ENCODE assay signal across 8 mouse cellular contexts in genomic region chr10:75859107-75859746, GRCm38 (mm10). TPM values are rescaled to one million over a fixed set of nuclear protein-coding genes. Genes with fewer than 3 reads are reported as not detected.
DNase-seq lines count a peak whose midpoint lies in the region; TF ChIP-seq lines count a peak whose summit lies in the region.

No protein-coding gene starts in this region.

- H3K9me3 ChIP-seq in E14TG2a.4 (ENCODE audit: low read length): peaks cover 28% of the 10 kb centered on the region
- no peaks in the 10 kb centered on the region for H3K9me3 ChIP-seq in hindbrain, embryonic 10.5 days

- H3K36me3 ChIP-seq in E14TG2a.4 (ENCODE audit: insufficient read depth, low read length): peaks cover 35% of the 10 kb centered on the region
- H3K36me3 ChIP-seq in hindbrain, embryonic 10.5 days: peaks cover 34% of the 10 kb centered on the region

- peak; percentile 37 to 52 for DNase-seq in frontal cortex, postnatal 10 days (ENCODE audit: low spot score in 2 of 2)
- no peak for DNase-seq in frontal cortex, postnatal 25 days (ENCODE audit: low spot score in 2 of 2)
- DNase-seq in embryo, embryonic 10 days (ENCODE audit: low spot score): peak; percentile 83
- DNase-seq in hindbrain, embryonic 10.5 days (ENCODE audit: low spot score): peak; percentile 78
- peak; percentile 51 for DNase-seq in liver
- DNase-seq in naive thymus-derived CD4-positive, alpha-beta T cell, adult 2 months (ENCODE audit: low read depth): peak; percentile 55
- no peak for DNase-seq in urinary bladder, postnatal 14 days (ENCODE audit: low spot score)

- H3K27ac ChIP-seq in hindbrain, embryonic 10.5 days: peak overlapping the region; percentile 99

- no peaks in the 10 kb centered on the region for H3K27me3 ChIP-seq in E14TG2a.4 (ENCODE audit: insufficient read depth, low read length)
- no peaks in the 10 kb centered on the region for H3K27me3 ChIP-seq in hindbrain, embryonic 10.5 days (ENCODE audit: insufficient read depth, poor library complexity, severe bottlenecking)

- WGBS in hindbrain, embryonic 10.5 days: 1% methylated on average over 27 of the region's 27 CpGs

- TF ChIP-seq CTCF in E14TG2a.4 (conservative IDR thresholded peaks at IDR 0.05; ENCODE audit: low read length): no peak

- peak overlapping the region; percentile 90 for H3K4me3 ChIP-seq in E14TG2a.4 (replicated peaks; ENCODE audit: low read length)
- peak overlapping the region; percentile 75 for H3K4me3 ChIP-seq in hindbrain, embryonic 10.5 days

- peaks cover 58% of the 10 kb centered on the region for H3K4me1 ChIP-seq in E14TG2a.4 (replicated peaks; ENCODE audit: low read depth, low read length)
- H3K4me1 ChIP-seq in hindbrain, embryonic 10.5 days (replicated peaks): peaks cover 43% of the 10 kb centered on the region

RNA-seq across cellular contexts. Expression of gene Mif, which starts 0.8 kb away (rescaled TPM):
- polyA plus RNA-seq in hindbrain, embryonic 10.5 days (2016; fragmentation: Nextera tagmentation; extraction: Ambion mirVana): 2,694 and 3,395 TPM in 2 replicates

RNA-seq across cellular contexts. Expression of gene Gstt2, which starts 22.0 kb away (rescaled TPM):
- 7.9 and 8.5 TPM in 2 replicates for polyA plus RNA-seq in hindbrain, embryonic 10.5 days (2016; fragmentation: Nextera tagmentation; extraction: Ambion mirVana)

RNA-seq across cellular contexts. Expression of gene Derl3, which starts 34.0 kb away (rescaled TPM):
- 1.6 and 3.1 TPM in 2 replicates for polyA plus RNA-seq in hindbrain, embryonic 10.5 days (2016; fragmentation: Nextera tagmentation; extraction: Ambion mirVana)

RNA-seq across cellular contexts. Expression of gene Gstt4, which starts 36.9 kb away (rescaled TPM):
- polyA plus RNA-seq in hindbrain, embryonic 10.5 days (2016; fragmentation: Nextera tagmentation; extraction: Ambion mirVana): not detected in 2 replicates

Comparison
In these comparisons a context has a peak if more than half of its experiments do, and no peak if none do; other contexts are left out.
1. DNase-seq: peak in frontal cortex, postnatal 10 days (2 of 2), embryo, embryonic 10 days (single experiment), hindbrain, embryonic 10.5 days (single experiment), liver (single experiment) and naive thymus-derived CD4-positive, alpha-beta T cell, adult 2 months (single experiment); none in frontal cortex, postnatal 25 days (0 of 2) and urinary bladder, postnatal 14 days (single experiment).